Mouse (Mus musculus): Measurements from ENCODE around the gene Reg3g.
"Not testable (repeated sequence)": the region's sequence is repeated elsewhere in the genome, so short reads cannot be mapped to it uniquely, and the experiment has no call there.

Reg3g gene

DNA sequence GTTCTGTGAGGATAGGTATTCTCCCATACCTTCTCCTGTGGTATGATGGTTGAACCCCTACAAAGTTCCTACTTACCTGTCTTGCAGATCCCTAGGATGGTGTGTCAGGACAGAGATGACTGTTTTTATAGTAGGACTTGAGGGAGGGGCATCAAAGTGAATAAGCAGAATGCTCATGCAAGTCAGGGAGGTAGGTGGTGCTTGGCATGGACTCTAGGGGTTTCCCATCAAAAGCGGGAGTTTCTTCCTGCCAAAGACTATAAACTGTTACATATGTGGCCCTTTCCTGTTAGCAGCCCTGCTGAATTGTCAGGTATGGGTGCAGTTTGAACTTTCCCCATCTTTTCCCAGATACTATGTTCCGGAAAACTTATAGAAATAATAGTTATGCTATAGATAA lies at the start of gene Reg3g:
Gene Reg3g, minus strand, starts transcription at position 101 of the 400 bp plus-strand sequence.
- DNase-seq (ENCODE audit: low spot score), result no peak

DNA sequence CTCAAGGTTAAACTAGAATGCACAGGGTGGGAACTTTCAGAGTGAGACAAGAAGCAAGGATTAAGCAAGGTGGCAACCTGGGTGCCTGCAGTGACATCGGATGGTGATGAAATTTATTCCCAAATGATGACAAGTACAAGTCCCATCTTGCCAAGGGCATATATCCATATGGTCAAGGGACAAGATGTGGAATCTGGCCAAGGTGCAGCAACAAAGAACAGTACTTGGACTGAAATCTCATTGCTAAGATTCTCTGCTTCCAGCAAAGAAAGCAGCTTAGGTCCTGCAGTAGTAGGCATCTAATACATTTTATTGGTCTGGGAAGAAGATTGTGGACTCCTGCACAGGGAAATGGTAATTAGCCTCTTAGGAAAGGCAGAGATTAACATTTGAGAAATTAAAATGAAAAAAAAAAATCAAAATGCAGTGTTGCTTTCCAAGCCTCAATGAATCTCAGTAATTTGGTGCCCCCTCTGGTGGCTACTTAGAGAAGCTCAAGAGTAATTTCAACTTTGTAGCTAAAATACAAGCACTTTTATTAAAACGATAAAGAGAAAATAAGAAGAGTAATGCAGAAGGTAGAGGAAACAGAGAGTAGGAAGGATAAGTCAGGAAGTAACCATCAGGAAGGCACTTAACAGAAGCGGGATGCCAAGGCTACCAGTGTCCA lies 47.2 kb upstream of the Reg3g start:
- DNase-seq (ENCODE audit: low spot score), result no peak

DNA sequence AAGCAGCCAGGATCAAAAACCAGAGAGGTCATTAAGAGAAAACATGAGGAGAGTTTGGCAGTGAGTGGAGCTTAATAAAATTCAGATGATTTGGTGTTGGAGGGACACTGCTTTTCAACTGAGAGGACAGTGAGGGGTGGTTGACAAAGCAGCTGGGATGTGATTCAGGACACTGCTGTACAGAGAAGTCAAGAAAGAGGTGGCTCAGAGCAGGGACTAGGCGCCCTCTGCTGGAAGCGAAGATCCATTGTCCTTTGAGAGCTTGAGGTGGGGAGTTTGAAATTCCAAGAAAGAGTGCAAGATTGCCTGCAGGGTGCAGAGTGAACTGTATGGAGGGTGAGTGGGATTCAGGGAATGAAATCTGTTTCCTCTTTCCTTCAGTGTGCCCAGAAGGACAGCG lies 44.2 kb upstream of the Reg3g start:
- DNase-seq (ENCODE audit: low spot score), result no peak

DNA sequence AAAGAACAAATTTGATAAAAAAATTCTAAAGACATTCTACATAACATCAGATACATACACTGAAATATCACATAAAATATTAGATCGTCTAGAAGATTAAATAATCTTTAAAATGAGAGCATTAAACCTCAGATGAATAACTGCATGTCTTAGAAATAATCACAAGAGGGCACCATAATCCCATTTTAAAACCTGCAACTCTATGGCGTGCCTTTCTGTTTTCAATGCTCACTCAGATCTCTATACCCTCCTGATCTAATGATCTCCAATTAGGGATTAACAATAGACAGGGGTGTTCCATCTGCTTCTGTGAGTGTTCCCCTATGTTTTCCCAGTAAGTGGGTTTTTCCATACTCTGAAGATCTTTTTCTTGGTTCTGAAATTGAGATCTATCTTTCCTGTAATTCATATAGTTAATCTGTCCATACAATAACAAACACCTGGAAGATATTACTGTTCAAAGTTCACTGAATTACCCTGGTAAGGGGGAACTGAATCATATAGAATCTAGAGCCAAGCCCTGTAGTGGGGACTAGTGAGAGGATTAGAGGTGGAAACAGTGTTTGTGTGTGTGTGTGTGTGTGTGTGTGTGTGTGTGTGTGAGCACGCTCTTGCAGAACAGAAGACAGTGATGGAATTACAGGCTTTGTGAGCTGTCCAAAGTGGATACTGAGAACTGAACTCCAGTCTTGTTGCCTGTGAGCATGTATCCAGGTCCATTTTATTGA lies 41.7 kb upstream of the Reg3g start:
- DNase-seq (ENCODE audit: low spot score), result no peak

GRCm38 (mm10) chr6:78505745-78506144 lies 37.1 kb upstream of the Reg3g start:
- no peak for DNase-seq (ENCODE audit: low spot score)

DNA sequence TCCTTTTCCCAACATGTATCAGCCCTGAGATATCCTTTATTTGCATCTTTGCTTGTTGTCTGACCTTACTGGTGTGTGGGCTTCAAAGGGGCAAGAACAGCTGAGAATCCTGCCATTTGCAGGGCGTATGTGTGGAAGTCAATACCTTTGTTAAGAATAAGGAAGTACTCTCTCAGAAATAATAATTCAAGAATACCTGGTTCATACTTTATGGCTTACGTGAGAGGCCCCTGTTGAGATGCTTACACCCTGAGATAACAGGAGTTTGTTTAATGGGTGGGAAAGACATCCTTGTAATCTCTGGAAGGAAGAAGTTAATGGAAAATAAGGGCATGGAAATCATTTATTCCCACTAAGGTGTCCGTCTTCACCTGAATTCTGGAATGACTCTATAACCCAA lies 26.0 kb upstream of the Reg3g start:
- no peak for DNase-seq (ENCODE audit: low spot score)

DNA sequence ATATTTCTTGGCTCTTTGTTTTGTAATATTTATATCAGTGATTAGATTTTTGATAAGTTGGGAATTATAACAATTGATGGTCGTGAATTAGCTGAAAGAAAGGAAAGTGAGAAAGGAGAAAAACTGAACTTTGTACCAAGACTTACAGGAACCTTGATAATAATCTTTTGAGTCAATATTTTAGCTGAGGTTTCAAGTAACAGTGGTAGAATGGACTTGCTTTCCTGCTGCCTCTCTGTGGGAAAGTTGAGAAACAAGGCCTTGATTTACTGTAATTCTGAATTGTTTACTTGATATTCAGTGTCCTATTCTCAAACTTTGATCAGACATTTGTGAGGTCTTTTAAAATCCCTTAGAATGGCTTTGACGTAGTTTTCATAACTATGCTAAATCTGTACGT lies 615 bp upstream of the Reg3g start:
- DNase-seq (ENCODE audit: low spot score), result no peak

DNA sequence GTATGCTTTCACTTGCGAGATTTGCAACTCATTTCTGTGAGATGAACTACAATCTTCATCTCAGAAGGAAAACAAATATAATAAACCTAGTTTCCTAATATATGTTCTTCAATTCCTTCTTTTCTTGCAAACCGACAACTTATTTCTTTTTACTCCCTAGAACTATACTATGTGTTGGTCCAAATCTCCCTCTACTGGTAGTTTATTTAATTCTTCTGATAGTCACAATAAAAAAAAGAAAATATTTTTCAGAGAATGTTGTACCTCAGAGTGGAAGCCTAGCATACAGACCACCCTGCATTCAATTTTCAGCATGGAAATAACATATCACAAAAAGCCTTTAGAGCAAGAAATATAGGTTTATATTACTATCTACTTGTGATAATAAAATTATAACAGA lies 5.4 kb downstream of the Reg3g start:
- no peak for DNase-seq (ENCODE audit: low spot score)

DNA sequence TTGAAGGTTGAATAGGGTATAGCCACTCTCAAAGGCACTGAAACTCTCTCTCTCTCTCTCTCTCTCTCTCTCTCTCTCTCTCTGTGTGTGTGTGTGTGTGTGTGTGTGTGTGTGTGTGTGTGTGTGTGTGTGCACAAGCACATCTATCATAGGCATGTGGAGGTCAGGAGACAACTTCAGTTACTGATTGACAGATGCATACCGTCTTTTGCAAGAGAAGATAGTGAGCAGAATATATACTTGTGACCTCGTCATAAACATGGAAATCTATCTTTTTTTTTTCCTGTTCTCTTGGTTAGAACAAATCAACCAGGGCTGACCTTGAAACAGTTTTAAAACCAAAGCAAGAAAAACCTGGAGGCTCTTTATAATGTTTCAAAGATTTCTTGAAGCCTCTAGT lies 6.3 kb downstream of the Reg3g start:
- no peak for DNase-seq (ENCODE audit: low spot score)

DNA sequence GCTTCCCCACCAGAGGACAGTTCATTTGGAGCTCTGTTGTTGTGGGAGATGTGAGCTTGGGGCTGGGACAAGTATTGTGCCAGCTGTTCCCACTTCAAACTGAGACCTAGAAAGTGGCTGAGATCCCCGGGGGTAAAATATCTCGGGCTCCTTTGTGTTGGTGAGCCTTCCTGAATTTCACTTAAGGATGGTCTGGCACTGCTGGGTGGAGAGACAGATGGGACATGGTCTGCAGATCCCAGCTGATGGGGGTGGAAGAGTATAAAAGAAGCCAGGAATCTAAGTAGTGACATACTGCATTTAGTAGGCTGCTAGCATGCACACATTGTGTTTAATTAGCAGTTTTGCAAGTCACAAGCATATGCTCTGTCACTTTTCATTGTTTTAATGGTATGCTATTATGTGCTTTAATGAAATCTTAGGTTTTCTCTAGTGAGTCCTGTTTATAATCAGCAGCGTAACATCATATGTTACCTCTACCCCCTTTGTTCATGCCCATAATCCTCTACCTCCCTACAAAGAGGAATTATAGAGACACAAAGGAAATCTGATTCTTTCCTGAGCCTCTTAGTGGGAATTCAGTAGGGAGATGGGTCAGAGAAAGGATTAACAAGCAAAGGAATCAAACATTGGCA lies 8.4 kb downstream of the Reg3g start:
- DNase-seq (ENCODE audit: low spot score), result no peak

- DNase-seq (ENCODE audit: low spot score), result no peak
Measured at GRCm38 (mm10) chr6:78452804-78453203, 15.9 kb downstream of the Reg3g start.

- DNase-seq (ENCODE audit: low spot score), result no peak
Measured at GRCm38 (mm10) chr6:78448409-78448808, 20.3 kb downstream of the Reg3g start.

- no peak for DNase-seq (ENCODE audit: low spot score)
Measured at GRCm38 (mm10) chr6:78447202-78447601, 21.5 kb downstream of the Reg3g start.

GRCm38 (mm10) chr6:78425497-78425896 lies 43.2 kb downstream of the Reg3g start:
- DNase-seq (ENCODE audit: low spot score), result no peak

DNA sequence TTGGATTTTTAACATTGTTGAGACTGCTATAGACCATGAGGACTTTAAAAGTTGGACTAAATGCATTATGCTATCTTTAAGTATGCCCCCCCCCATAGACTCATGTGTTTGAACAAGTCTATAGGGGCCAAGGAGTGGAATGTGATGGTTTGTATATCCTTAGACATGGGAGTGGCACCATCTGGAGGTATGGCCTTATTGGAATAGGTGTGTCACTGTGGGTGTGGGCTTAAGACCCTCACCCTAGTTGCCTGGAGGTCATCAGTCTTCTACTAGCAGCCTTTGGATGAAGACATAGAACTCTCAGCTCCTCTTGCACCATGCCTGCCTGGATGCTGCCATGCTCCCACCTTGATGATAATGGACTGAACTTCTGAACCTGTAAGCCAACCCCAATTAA lies 46.3 kb downstream of the Reg3g start, which contains the start of gene Reg1:
Gene Reg1, plus strand, starts transcription at position 301 of the 400 bp plus-strand sequence.
- DNase-seq (ENCODE audit: low spot score), result not testable (repeated sequence)

All from ovary, adult 18-20 months (tissue).